Mouse (Mus musculus) testis, adult 2 months (tissue): ENCODE results near the gene Kcne2. TPM values are rescaled to one million over a fixed set of nuclear protein-coding genes. Genes with fewer than 3 reads are reported as not detected.

Source experiments
- H3K27ac ChIP-seq: fragments of 200-500 bp; 2 replicates; pipeline ENCODE4 v1.5.1; 2012; ENCODE audit warnings: low read depth, low read length; ENCODE audit not compliant: control insufficient read depth, insufficient read depth
- H3K27me3 ChIP-seq: fragments of 200-500 bp; 2 replicates; pipeline ENCODE4 v1.6.1; 2012; ENCODE audit warnings: mild to moderate bottlenecking, low read length, moderate library complexity; ENCODE audit not compliant: control insufficient read depth, insufficient read depth
- H3K36me3 ChIP-seq: fragments of 200-500 bp; 2 replicates; pipeline ENCODE4 v1.6.1; 2012; ENCODE audit warnings: mild to moderate bottlenecking, low read length; ENCODE audit not compliant: control insufficient read depth, insufficient read depth
- H3K4me1 ChIP-seq: fragments of 200-500 bp; 2 replicates; pipeline ENCODE4 v1.6.1; 2012; ENCODE audit warnings: low read length; ENCODE audit not compliant: control insufficient read depth, insufficient read depth
- H3K4me3 ChIP-seq: fragments of 200-500 bp; 2 replicates; pipeline ENCODE4 v1.5.1; 2012; ENCODE audit warnings: low read depth, mild to moderate bottlenecking, low read length, moderate library complexity, mixed read lengths; ENCODE audit not compliant: control insufficient read depth
- CTCF ChIP-seq: fragments of 200-500 bp; IDR thresholded peaks from 2 replicates; pipeline ENCODE4 v1.5.1; 2012; ENCODE audit warnings: low read depth, mild to moderate bottlenecking, inconsistent platforms, low read length, moderate library complexity; ENCODE audit not compliant: control insufficient read depth, insufficient read depth, insufficient replicate concordance
- POLR2A ChIP-seq: fragments of 200-500 bp; IDR thresholded peaks from 2 replicates; pipeline ENCODE4 v1.6.1; 2012; ENCODE audit warnings: low read depth, mild to moderate bottlenecking, inconsistent platforms, low read length, moderate library complexity; ENCODE audit not compliant: control insufficient read depth
- polyA plus RNA-seq: library from polyadenylated mRNA; depleted of rRNA; stranded (reverse); fragments of >200 nt; gene quantifications from 2 replicates; pipeline ENCODE4 v1.2.3, GENCODE M21; 2012; rRNA removed

Gene Kcne2
- polyA plus RNA-seq, 1 experiment = 0.11 TPM

- H3K4me1 ChIP-seq = peaks cover 15% of the 10 kb centered on the region
- H3K4me3 ChIP-seq = no peak overlapping the region
- no peak overlapping the region for H3K27ac ChIP-seq
- no peaks in the 10 kb centered on the region for H3K27me3 ChIP-seq
- TF ChIP-seq CTCF = no peak
- TF ChIP-seq POLR2A = no peak
- no peaks in the 10 kb centered on the region for H3K36me3 ChIP-seq
Measured at GRCm38 (mm10) chr16:92345177-92345576, 53.0 kb downstream of the Kcne2 start.

- Histone ChIP-seq H3K36me3 (no peaks in the 10 kb centered on the region), H3K4me3 (no peak overlapping the region), H3K27ac (peak overlapping the region; percentile 81), H3K4me1 (peaks cover 7% of the 10 kb centered on the region), H3K27me3 (no peaks in the 10 kb centered on the region)
- no peak for TF ChIP-seq CTCF
- peak; percentile 65; the same call in 1 of the 2 replicates for TF ChIP-seq POLR2A
Measured at GRCm38 (mm10) chr16:92346297-92346916, 54.2 kb downstream of the Kcne2 start.

Other genes with a start within 250 kb of the Kcne2 start
- gene Mrps6, start 234.1 kb upstream of the Kcne2 start, polyA plus RNA-seq = 19.2 and 22.9 TPM in 2 replicates
- gene Gm49711, start 234.1 kb upstream of the Kcne2 start, polyA plus RNA-seq = not detected in 2 replicates
- gene Slc5a3, start 234.1 kb upstream of the Kcne2 start, polyA plus RNA-seq = 2.1 and 3.9 TPM in 2 replicates
- gene Smim11, start 8.9 kb downstream of the Kcne2 start, polyA plus RNA-seq = 4.7 and 7.7 TPM in 2 replicates
- gene Fam243, start 29.1 kb downstream of the Kcne2 start, polyA plus RNA-seq = 102 and 108 TPM in 2 replicates
- 0.32 and 0.49 TPM in 2 replicates for gene Kcne1, start 67.1 kb downstream of the Kcne2 start, polyA plus RNA-seq
- gene Rcan1, start 178.5 kb downstream of the Kcne2 start, polyA plus RNA-seq = 10.0 and 11.6 TPM in 2 replicates
- 1.1 and 1.2 TPM in 2 replicates for gene Clic6, start 193.3 kb downstream of the Kcne2 start, polyA plus RNA-seq